In genomic region chr10:20722651-20723520, GRCm38 (mm10) we compare ENCODE assay signal across 8 mouse cellular contexts. TPM values are rescaled to one million over a fixed set of nuclear protein-coding genes. Genes with fewer than 3 reads are reported as not detected.
DNase-seq lines count a peak whose midpoint lies in the region; ATAC-seq and TF ChIP-seq lines count a peak whose summit lies in the region.

No protein-coding gene starts in this region.

- peak overlapping the region; percentile 25; the same call in 1 of the 2 replicates for H3K9ac ChIP-seq in forebrain, embryonic 12.5 days
- peak overlapping the region; percentile 20; the same call in 1 of the 2 replicates for H3K9ac ChIP-seq in intestine, embryonic 14.5 days (ENCODE audit: low read length)
- no peak overlapping the region for H3K9ac ChIP-seq in liver, postnatal 0 days (replicated peaks)

- ATAC-seq in forebrain, embryonic 12.5 days (ENCODE audit: low FRiP score), result no peak
- 0 out of 2 replicates have a peak, but pooled peaks have one; percentile 63 for ATAC-seq in intestine, embryonic 14.5 days (replicated peaks; ENCODE audit: low FRiP score, low TSS enrichment, low read depth)
- ATAC-seq in liver, postnatal 0 days, result no peak
- no peak for ATAC-seq in monocyte, adult 5-6 weeks (replicated peaks; ENCODE audit: insufficient number of reproducible peaks, low FRiP score, low TSS enrichment, poor library complexity, severe bottlenecking)

- peaks cover 5% of the 10 kb centered on the region; the same call in 1 of the 2 replicates for H3K27me3 ChIP-seq in forebrain, embryonic 12.5 days
- no peaks in the 10 kb centered on the region for H3K27me3 ChIP-seq in intestine, embryonic 14.5 days (replicated peaks; ENCODE audit: control insufficient read depth, insufficient read depth, low read length)
- H3K27me3 ChIP-seq in liver, postnatal 0 days (ENCODE audit: insufficient read depth, low read length), result no peaks in the 10 kb centered on the region

- no peak overlapping the region for H3K4me3 ChIP-seq in forebrain, embryonic 12.5 days (replicated peaks)
- 0 out of 2 replicates have a peak overlapping the region, but pooled peaks have one; percentile 5 for H3K4me3 ChIP-seq in intestine, embryonic 14.5 days (ENCODE audit: low read depth, low read length)
- peak overlapping the region; percentile 23 for H3K4me3 ChIP-seq in liver, postnatal 0 days (ENCODE audit: low read depth, low read length)

- peak; percentile 24 to 36 for DNase-seq in left cerebral cortex, postnatal 14 days (ENCODE audit: low spot score in 2 of 2)
- DNase-seq in left cerebral cortex, postnatal 4 days, result no peak
- DNase-seq in intestine, embryonic 14.5 days (ENCODE audit: low spot score), result peak; percentile 53
- no peak for DNase-seq in liver, postnatal 0 days
- DNase-seq in c-Kit-positive CD71-positive TER-119-positive erythroid progenitor cells, embryonic 14.5 days (ENCODE audit: low spot score), result no peak
- DNase-seq in ovary, postnatal 36 days (ENCODE audit: low spot score), result no peak

- H3K4me2 ChIP-seq in forebrain, embryonic 12.5 days, result peak overlapping the region; percentile 40
- peak overlapping the region; percentile 55 for H3K4me2 ChIP-seq in intestine, embryonic 14.5 days (ENCODE audit: low read length)
- peak overlapping the region; percentile 65 for H3K4me2 ChIP-seq in liver, postnatal 0 days (ENCODE audit: low read depth, low read length)

- no peaks in the 10 kb centered on the region for H3K9me3 ChIP-seq in forebrain, embryonic 12.5 days
- no peaks in the 10 kb centered on the region for H3K9me3 ChIP-seq in intestine, embryonic 14.5 days (ENCODE audit: control insufficient read depth, low read length)
- no peaks in the 10 kb centered on the region for H3K9me3 ChIP-seq in liver, postnatal 0 days (ENCODE audit: low read length)

- H3K27ac ChIP-seq in forebrain, embryonic 12.5 days, result no peak overlapping the region
- H3K27ac ChIP-seq in intestine, embryonic 14.5 days (ENCODE audit: low read depth), result peak overlapping the region; percentile 29; the same call in 1 of the 2 replicates
- no peak overlapping the region for H3K27ac ChIP-seq in liver, postnatal 0 days (ENCODE audit: low read depth)

- 27% methylated on average over 9 of the region's 9 CpGs for WGBS in forebrain, embryonic 12.5 days
- 42% methylated on average over 9 of the region's 9 CpGs for WGBS in intestine, embryonic 14.5 days
- 40% methylated on average over 9 of the region's 9 CpGs for WGBS in liver, postnatal 0 days (ENCODE audit: insufficient replicate concordance)

- intact Hi-C loops in left cerebral cortex, postnatal 14 days (cut with DNase I), result loop anchor here (5.0 to 10.0 kb wide), 2 partner anchors 51 to 202 kb away; no protein-coding TSS in a partner anchor
- intact Hi-C loops in left cerebral cortex, postnatal 4 days (cut with DNase I), result loop anchor here (5.0 kb wide), 1 partner anchor 346 kb away; no protein-coding TSS in a partner anchor

- peaks cover 28% of the 10 kb centered on the region for H3K4me1 ChIP-seq in forebrain, embryonic 12.5 days
- H3K4me1 ChIP-seq in intestine, embryonic 14.5 days (replicated peaks; ENCODE audit: control insufficient read depth, insufficient read depth, low read length), result peaks cover 19% of the 10 kb centered on the region; the same call in 1 of the 2 replicates
- peaks cover 13% of the 10 kb centered on the region for H3K4me1 ChIP-seq in liver, postnatal 0 days (ENCODE audit: insufficient read depth)

- no peaks in the 10 kb centered on the region for H3K36me3 ChIP-seq in forebrain, embryonic 12.5 days (replicated peaks)
- no peaks in the 10 kb centered on the region for H3K36me3 ChIP-seq in intestine, embryonic 14.5 days (ENCODE audit: control insufficient read depth, insufficient read depth, low read length)
- H3K36me3 ChIP-seq in liver, postnatal 0 days (replicated peaks; ENCODE audit: insufficient read depth, low read length), result no peaks in the 10 kb centered on the region

- no peak for TF ChIP-seq EP300 in liver, postnatal 0 days (IDR thresholded peaks at IDR 0.05; ENCODE audit: low read depth)

- no peak for TF ChIP-seq CTCF in liver, postnatal 0 days (IDR thresholded peaks at IDR 0.05; ENCODE audit: low read depth)

RNA-seq across cellular contexts. Expression of gene Pde7b, which starts 2.0 kb away (rescaled TPM):
- 10 to 100 TPM; 28.2 to 30.4 TPM for total RNA-seq in left cerebral cortex, postnatal 14 days (2021)
- 10 to 100 TPM in 1 of 2 experiments, 1 to 10 TPM in 1; 9.0 to 11.4 TPM for total RNA-seq in left cerebral cortex, postnatal 4 days (2021)
- 2.3 and 2.5 TPM in 2 replicates for polyA plus RNA-seq in forebrain, embryonic 12.5 days (2016; fragmentation: Nextera tagmentation; extraction: Ambion mirVana)
- polyA plus RNA-seq in intestine, embryonic 14.5 days (2014; fragmentation: Nextera tagmentation; extraction: Ambion mirVana), result 2.8 TPM in 2 replicates
- polyA plus RNA-seq in liver, postnatal 0 days (2015; fragmentation: Nextera tagmentation; extraction: Ambion mirVana), result 0.60 and 0.66 TPM in 2 replicates
- total RNA-seq in monocyte, adult 5-6 weeks (2017), result 3.2 to 3.7 TPM (median 3.6 TPM) in 3 replicates

Comparison
In these comparisons a context has a peak if more than half of its experiments do, and no peak if none do; other contexts are left out.
1. DNase-seq: peak in left cerebral cortex, postnatal 14 days (2 of 2) and intestine, embryonic 14.5 days (single experiment); none in left cerebral cortex, postnatal 4 days (single experiment), liver, postnatal 0 days (single experiment), c-Kit-positive CD71-positive TER-119-positive erythroid progenitor cells, embryonic 14.5 days (single experiment) and ovary, postnatal 36 days (single experiment).
2. Peak in every context shown above with its lines, with median percentiles within 50 percentile points of each other: H3K4me2 ChIP-seq.